Mouse (Mus musculus) lung, adult 2 months (tissue): ENCODE measurements around the gene Hoxa4.

Experiments used
- CTCF ChIP-seq: fragments of 200-500 bp; IDR thresholded peaks from 2 replicates; pipeline ENCODE4 v1.5.1; 2011; ENCODE audit warnings: mild to moderate bottlenecking, low read length, control low read depth; ENCODE audit not compliant: insufficient read depth
- POLR2A ChIP-seq: fragments of 200-500 bp; IDR thresholded peaks from 2 replicates; pipeline ENCODE4 v1.6.1; 2011; ENCODE audit warnings: low read depth, mild to moderate bottlenecking, control low read depth, low read length, borderline replicate concordance; ENCODE audit errors: extremely low read depth

DNA sequence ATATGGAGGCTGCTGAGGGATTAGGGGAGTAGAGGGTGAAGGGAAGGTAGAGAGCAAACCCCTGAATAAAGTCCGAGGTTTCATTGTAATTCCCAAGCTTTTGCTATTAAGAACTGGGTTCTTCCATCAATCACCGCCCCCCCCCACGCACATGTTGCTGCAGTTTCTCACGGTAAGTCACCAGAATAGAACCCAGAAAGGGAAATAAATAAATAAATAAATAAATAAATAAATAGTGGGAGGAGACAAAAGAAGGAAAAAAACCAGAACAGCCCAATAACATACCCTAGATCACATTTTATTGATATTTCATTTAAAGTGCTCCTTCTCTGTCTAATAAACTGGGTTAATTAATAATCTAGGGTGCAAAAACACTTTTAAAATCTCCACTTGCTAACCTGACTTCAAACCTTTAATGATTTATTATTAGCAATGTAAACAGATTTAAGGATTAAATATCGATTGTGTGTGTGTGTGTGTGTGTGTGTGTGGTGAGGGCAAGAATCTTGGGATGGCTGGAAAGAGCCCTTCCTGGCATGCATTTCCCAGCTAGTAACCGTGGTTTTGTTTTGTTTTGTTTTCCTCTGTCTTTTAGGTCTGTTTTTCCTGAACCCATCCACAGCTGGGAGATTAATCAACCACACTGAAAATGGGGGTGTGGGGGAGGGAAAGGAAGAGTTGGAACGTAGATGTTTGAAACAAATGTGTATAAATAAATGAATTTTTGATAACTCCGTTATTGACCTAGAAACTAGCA lies 30.0 kb downstream of the Hoxa4 start:
- TF ChIP-seq POLR2A (no peak), CTCF (no peak)
